Mouse (Mus musculus): Measurements from ENCODE around the gene Alox5ap. TPM values are rescaled to one million over a fixed set of nuclear protein-coding genes. Genes with fewer than 3 reads are reported as not detected.

Gene Alox5ap
- total RNA-seq, 2 experiments from 2014 or later: 11.6 to 20.9 TPM

DNA sequence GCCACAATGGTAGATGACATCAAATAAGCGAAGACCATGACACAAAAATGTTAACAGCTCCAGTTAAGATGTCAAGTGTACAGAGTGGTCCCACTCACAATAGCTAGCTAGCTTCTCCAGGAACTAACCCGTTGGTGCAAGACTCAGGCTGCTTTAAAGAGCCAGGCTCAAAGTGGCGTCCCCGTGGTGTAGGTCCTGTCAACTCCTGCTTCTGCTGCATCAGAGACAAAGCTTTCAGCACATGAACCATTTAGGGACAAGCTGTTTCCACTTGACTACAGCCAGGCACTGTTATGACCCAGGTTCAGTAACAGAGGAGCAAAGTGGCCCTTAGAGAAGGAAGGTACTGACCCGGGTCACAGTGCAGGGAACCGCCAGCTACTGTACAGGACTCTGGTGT is 32.2 kb downstream of the Alox5ap start:
- ATAC-seq (replicated peaks; ENCODE audit: low FRiP score, low TSS enrichment, poor library complexity, severe bottlenecking): no peak

DNA sequence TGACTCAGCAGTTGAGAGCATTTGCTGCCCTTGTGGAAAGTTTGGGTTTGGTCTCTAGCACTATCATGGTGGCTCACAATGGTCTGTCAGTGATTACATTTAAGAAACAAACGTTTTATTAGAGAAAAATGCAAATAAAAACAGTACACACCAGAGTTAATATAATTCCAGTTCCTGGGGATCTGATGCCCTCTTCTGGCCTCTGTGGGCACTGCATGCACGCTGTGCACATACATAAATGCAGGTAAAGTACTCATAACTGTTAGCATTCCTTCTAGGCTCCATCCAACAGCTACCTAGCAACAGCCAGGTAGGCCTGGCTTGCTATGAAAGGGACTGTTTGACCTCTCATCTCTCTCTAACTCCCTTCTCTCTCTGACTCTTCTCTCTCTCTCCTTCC is 32.9 kb downstream of the Alox5ap start:
- no peak for ATAC-seq (replicated peaks; ENCODE audit: low FRiP score, low TSS enrichment, poor library complexity, severe bottlenecking)

GRCm38 (mm10) chr5:149298234-149298633 is 33.7 kb downstream of the Alox5ap start:
- no peak for ATAC-seq (replicated peaks; ENCODE audit: low FRiP score, low TSS enrichment, poor library complexity, severe bottlenecking)

GRCm38 (mm10) chr5:149312884-149313652 is 48.5 kb downstream of the Alox5ap start:
- no peak for ATAC-seq (replicated peaks; ENCODE audit: low FRiP score, low TSS enrichment, poor library complexity, severe bottlenecking)

GRCm38 (mm10) chr5:149314514-149315081 is 50.0 kb downstream of the Alox5ap start:
- no peak for ATAC-seq (replicated peaks; ENCODE audit: low FRiP score, low TSS enrichment, poor library complexity, severe bottlenecking)

DNA sequence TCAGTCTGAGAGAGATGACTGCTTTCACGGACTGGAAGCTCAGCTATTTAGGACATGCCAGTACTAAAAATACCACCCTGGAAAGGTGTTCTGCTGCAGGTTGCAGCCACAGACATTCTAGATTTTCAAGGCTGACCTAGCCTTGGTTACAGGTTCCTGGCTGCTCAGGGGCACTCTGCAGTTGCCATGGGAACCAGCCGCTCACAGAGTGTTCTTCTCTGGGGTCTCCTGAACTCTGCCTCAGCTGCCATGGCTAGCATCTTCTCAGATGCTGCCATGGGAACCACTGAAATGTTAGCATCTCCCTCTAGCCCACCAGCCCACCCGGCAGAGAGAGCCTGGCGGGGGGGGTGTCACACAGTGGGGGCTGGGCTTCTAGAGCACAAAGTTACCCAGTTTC is 52.4 kb downstream of the Alox5ap start:
- ATAC-seq (replicated peaks; ENCODE audit: low FRiP score, low TSS enrichment, poor library complexity, severe bottlenecking): no peak

- ATAC-seq (replicated peaks; ENCODE audit: low FRiP score, low TSS enrichment, poor library complexity, severe bottlenecking): no peak
Measured at GRCm38 (mm10) chr5:149319874-149320323, 55.3 kb downstream of the Alox5ap start.

- no peak for ATAC-seq (replicated peaks; ENCODE audit: low FRiP score, low TSS enrichment, poor library complexity, severe bottlenecking)
Measured at GRCm38 (mm10) chr5:149320534-149321482, 56.2 kb downstream of the Alox5ap start.

- no peak for ATAC-seq (replicated peaks; ENCODE audit: low FRiP score, low TSS enrichment, poor library complexity, severe bottlenecking)
Measured at GRCm38 (mm10) chr5:149321909-149322841, 57.6 kb downstream of the Alox5ap start.

DNA sequence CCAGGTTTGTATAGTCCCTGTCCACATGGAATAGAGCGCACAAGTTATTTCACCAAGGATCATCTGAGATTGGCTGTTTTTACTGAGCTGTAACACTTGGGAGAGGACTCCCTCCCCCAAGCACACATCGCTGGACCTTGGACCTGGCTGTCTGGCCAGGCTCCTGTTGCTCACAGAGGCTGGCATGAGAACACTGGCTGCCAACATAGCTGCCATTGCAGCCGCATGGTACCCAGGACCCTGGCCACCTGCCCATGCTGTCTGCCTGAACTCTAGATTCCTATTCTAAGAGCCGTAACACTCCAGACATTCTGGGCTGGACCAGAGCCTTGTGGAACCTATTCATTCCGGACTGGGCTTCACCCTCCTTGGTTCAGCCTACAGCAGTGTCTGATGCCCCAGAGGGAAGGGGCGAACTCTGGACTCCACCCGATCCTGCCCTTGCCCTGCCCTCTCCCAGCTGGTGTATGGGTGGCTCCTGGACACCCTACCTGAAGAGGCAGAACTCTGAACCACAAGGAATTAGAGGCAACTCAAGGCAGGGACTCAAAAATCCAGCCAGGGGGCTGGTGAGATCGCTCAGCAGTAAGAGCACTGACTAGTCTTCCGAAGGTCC is 58.5 kb downstream of the Alox5ap start:
- no peak for ATAC-seq (replicated peaks; ENCODE audit: low FRiP score, low TSS enrichment, poor library complexity, severe bottlenecking)

DNA sequence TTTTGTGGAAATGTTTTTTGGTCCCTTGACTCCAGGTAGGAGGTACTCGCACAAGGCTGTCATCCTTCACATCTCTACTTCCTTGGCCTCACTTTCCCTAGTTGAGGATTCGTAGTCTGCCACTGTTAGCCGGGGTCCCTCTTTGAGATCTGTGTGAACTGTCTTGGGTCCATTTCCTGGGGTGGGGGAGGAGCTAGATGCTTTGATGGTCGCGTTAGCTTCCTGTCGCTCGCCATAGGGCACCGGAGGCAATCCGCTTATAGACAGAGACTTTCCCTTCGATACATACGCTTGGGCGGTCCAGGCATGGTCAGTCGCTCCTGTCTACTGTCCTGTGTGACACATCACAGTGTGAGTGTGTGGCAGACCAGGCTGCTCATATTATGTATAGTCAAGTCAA is 60.2 kb downstream of the Alox5ap start:
- ATAC-seq (replicated peaks; ENCODE audit: low FRiP score, low TSS enrichment, poor library complexity, severe bottlenecking): 0 out of 2 replicates have a peak, but pooled peaks have one; percentile 20

GRCm38 (mm10) chr5:149329098-149329887 is 64.7 kb downstream of the Alox5ap start:
- no peak for ATAC-seq (replicated peaks; ENCODE audit: low FRiP score, low TSS enrichment, poor library complexity, severe bottlenecking)

DNA sequence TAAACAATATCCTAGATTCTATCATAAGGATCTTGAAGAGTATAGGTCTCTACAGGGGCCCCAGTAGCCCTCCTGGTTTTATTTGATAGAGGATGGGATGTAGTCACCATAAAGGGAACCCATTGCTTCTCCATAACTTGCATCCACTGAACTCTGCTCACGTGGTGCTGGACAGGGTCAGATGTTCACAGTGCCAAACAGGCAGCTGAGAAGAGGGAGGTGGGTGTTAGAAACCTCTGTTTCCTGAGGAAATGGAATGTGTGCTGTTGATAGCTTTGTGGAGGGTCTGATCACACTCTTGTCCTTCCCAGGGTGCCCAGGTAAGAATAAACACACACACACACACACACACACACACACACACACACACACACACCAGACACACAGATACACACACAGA is 66.0 kb downstream of the Alox5ap start:
- ATAC-seq (replicated peaks; ENCODE audit: low FRiP score, low TSS enrichment, poor library complexity, severe bottlenecking): no peak

- ATAC-seq (replicated peaks; ENCODE audit: low FRiP score, low TSS enrichment, poor library complexity, severe bottlenecking): no peak
Measured at GRCm38 (mm10) chr5:149331407-149332143, 67.0 kb downstream of the Alox5ap start.

GRCm38 (mm10) chr5:149332787-149333186 is 68.2 kb downstream of the Alox5ap start:
- peak; percentile 58 for ATAC-seq (replicated peaks; ENCODE audit: low FRiP score, low TSS enrichment, poor library complexity, severe bottlenecking)

- ATAC-seq (replicated peaks; ENCODE audit: low FRiP score, low TSS enrichment, poor library complexity, severe bottlenecking): no peak
Measured at GRCm38 (mm10) chr5:149333941-149334698, 69.6 kb downstream of the Alox5ap start.

All from megakaryocyte-erythroid progenitor cell, adult 5-6 weeks (primary cell).